Mouse (Mus musculus): Measurements from ENCODE around the gene Chmp2b.

- TF ChIP-seq CTCF (conservative IDR thresholded peaks at IDR 0.05; ENCODE audit: insufficient read depth, insufficient read length, low read depth, low read length), result no peak
- TF ChIP-seq POLR2A (IDR thresholded peaks at IDR 0.05; ENCODE audit: low read depth, low read length), result no peak
Measured at GRCm38 (mm10) chr16:65585699-65586098, 23.2 kb upstream of the Chmp2b start.

All from kidney, adult 2 months (tissue).